Mouse (Mus musculus) layer of hippocampus, adult 9-10 months (tissue): Measurements from ENCODE around the gene Olfr1410.

Source experiments
- DNase-seq: peaks from one replicate; pipeline ENCODE4 v3.0.0; 2022; ENCODE audit warnings: low spot score

Olfr1410 gene

DNA sequence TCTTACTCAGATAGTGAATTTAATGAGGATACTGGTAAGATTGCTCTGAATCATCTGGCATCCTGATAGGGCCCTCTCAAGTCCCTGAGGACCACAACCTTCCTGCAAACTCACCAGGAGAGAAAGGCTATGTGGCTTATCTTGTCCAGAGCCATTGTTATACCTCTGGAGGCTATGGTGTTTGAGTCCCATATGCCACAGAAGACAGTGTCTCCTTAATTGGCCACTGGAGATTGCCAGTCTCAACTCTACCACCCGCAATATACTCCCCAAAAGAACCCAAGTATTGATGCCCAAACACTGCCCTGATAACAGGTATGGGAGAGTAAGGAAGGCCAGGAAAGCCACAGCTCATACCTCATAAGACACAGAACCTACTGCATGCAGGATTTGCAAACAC is at the start of gene Olfr1410:
Olfr1410 (plus strand) TSS at position 301 of the 400 bp plus-strand sequence.
- DNase-seq, result no peak

DNA sequence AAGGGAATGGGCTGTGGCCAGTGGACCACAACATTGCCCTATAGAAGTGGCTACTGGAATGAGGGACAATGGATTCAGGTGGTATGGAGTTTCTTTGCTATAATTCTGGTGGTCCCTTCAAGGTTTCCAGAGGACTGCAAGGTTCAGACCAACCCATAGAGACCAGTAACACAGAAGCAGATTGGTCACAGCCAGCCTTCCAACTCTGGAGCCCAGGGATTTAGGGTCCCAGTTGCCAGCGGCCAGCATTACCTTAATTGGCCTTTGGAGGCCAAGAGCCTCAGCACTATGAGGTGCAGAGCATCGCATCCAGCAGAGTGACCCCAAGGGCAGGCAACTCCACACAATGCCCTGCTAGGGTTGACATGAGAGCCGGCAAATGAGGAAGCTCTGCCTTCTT is 34.6 kb upstream of the Olfr1410 start, which contains the start of gene Olfr1413:
Olfr1413 (plus strand) TSS at position 301 of the 400 bp plus-strand sequence.
- DNase-seq, result no peak

DNA sequence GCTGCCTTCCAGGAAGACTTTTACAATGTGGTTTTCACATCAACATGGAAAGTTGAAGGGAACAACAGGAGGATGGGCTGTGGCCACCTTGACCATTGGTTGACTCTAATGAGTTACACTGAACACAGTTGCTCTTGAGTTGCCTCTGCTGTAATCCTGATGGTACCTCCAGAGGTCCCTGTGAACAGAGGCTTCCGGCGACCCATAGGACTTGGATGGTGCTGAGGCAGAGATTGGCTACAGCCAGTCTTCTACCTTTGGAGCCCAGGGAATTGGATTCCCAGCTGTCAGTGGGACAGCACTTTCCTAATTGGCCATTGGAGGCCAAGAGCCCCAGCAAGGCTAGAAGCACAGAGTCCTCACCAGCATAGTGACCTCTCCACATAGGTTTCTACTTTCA is 20.1 kb upstream of the Olfr1410 start, which contains the start of gene Olfr1412:
Olfr1412 (plus strand) TSS at position 301 of the 400 bp plus-strand sequence.
- no peak for DNase-seq

GRCm38 (mm10) chr1:92594111-92594510 is 11.5 kb upstream of the Olfr1410 start, which contains the start of gene Olfr1411:
Gene Olfr1411 (plus strand): TSS chr1:92594411.
- no peak for DNase-seq

DNA sequence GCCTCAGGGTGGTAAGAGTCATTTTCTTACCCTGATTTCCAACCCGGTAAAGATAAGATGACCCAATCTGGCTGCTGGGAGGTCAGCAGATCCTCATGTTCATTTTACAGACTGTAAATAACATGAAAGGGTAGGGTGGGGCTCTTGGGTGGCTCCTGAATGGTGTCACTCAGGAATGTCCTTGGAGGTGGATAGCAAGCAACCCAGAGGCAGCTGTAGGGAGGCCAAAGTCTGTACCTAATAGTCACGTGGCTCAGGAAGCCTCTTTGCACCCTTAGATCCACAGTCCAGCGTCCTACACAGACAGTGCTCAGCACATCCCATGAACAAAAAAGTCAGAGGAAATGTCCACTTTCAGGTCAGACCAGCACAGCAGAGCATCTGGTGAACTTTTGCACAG is 9.6 kb upstream of the Olfr1410 start:
- DNase-seq, result no peak

DNA sequence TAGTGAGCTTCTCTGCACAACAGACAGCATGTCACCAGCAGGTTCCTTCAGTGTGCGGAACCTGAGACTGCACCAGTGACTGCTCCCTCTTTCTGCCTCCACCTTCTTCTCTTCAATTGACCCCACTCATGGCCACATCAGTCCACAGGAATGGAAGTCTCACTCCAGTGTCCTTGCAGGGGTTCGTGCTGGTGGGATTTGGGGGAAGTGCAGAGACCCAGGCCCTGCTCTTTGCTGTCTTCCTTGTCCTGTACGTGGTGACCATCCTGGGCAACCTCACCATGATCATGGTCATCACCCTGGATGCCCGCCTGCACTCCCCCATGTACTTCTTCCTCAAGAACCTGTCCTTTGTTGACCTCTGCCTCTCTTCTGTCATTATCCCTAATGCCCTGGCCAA is 2.1 kb downstream of the Olfr1410 start:
- DNase-seq, result no peak

DNA sequence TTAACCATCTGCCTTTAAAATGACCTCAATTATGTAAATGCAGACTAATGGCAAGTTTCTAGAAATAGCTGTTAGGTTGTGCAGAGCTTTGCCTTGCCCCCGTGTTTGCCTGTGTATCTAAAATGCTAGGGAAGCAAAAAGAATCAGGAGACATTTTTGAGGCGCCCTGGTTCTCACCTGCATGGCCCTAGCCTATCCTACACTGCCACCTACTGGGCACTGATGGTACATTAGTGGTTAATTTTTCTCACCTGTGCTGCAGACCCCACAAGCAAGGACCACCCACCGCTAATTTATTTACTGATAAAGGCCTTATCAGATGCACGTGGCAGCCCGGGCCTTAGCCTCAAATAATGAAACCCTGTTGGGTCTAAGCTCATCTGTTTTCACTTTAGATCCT is 5.4 kb downstream of the Olfr1410 start:
- DNase-seq, result no peak

GRCm38 (mm10) chr1:92613175-92613574 is 7.6 kb downstream of the Olfr1410 start:
- no peak for DNase-seq

GRCm38 (mm10) chr1:92614516-92614915 is 8.9 kb downstream of the Olfr1410 start:
- DNase-seq, result no peak

- DNase-seq, result no peak
Observed at GRCm38 (mm10) chr1:92616046-92616445, 10.5 kb downstream of the Olfr1410 start.

DNA sequence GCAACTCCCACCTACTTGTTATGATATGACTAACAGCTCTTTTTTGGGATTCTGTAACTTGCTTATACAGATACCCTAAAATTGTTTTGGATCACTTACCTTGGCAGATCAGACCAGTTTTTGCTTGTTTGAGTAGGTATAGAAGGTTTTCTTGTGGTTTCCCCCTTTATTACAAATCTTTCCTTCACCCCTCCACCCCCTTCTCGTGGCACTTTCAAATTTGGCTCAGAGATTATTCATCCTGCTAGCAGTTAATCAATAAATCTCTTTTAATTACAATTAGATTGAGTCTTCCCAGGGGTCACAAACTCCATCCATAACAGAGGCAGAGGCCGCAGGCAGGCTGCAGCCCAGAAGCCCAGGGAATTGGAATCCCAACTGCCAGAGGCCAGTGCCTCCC is 11.9 kb downstream of the Olfr1410 start, which contains the start of gene Olfr12:
Olfr12 (plus strand) TSS at position 301 of the 400 bp plus-strand sequence.
- DNase-seq, result no peak

DNA sequence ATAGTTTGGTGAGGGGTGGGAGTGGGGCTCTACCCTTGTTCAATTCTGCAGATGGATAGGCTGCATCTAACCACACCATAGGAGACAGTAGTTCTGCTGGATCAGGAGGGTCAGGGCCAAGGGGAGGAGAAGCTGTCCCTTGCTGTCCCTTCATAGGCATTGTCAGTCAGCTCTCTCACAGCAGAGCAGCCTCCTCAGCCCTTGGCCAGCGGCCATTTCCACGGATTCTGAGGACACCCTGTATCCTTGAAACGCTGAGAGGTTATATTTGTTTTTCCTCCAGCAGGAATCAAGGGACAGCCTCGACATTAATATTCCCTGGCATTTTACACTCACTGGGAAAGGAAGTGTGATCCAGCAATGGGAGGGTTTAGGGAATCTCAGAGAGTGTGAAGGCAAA is 12.8 kb downstream of the Olfr1410 start:
- DNase-seq, result no peak

- DNase-seq, result no peak
Observed at GRCm38 (mm10) chr1:92628227-92628626, 22.6 kb downstream of the Olfr1410 start.

DNA sequence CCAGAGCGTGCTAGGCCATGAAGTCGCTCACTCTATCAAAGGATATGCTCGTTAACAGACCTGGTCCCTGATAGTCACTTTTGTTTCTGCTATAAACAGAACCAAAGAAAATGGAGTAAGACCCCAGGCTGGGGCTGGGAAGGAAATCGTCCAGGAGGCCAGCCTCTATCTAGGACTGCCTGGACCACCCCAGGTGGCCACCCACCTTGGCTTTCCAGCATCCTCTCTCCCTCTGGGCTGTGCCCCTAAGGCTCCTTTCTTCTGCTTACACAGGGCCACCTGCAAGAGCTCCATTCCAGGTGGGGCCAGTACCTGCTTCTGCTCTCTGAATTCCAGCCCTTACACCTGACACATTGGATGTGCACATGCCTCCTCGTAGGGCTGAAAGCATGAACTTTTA is 26.6 kb downstream of the Olfr1410 start:
- DNase-seq, result no peak

DNA sequence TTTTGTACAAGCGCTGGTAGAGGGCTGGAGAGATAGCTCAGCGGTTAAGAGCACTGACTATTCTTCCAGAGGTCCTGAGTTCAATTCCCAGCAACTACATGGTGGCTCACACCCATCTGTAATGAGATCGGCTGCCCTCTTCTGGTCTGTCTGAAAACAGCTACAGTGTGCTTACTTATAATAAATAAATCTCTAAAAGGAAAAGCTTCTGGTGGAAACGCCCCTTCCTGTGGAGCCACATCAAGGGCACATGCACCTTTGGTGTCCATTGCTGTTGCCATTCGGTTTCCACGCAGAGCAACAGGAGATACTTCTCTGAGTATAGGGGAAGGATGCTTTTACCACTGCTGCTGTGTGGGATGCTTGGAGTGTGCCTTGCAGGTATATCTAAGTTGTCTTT is 27.4 kb downstream of the Olfr1410 start:
- DNase-seq, result no peak

- DNase-seq, result no peak
Observed at GRCm38 (mm10) chr1:92633726-92634125, 28.1 kb downstream of the Olfr1410 start.

DNA sequence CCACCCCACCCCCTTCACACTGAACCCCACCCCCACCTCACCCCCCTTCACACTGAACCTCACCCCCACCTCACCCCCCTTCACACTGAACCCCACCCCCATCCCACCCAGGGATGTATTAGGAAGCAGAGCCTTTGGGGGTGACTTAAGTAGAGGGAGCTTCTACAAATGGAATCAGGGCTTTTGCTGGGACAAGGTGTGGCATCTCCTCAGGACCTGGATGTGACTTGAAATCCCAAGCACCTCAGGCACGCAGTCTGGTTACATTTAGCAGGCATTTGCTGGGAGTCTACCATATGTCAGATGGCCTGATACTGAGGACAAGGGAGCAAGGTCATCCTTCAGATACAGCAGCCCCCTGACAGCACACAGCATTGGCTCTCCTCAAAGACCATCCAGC is 29.0 kb downstream of the Olfr1410 start:
- DNase-seq, result no peak

DNA sequence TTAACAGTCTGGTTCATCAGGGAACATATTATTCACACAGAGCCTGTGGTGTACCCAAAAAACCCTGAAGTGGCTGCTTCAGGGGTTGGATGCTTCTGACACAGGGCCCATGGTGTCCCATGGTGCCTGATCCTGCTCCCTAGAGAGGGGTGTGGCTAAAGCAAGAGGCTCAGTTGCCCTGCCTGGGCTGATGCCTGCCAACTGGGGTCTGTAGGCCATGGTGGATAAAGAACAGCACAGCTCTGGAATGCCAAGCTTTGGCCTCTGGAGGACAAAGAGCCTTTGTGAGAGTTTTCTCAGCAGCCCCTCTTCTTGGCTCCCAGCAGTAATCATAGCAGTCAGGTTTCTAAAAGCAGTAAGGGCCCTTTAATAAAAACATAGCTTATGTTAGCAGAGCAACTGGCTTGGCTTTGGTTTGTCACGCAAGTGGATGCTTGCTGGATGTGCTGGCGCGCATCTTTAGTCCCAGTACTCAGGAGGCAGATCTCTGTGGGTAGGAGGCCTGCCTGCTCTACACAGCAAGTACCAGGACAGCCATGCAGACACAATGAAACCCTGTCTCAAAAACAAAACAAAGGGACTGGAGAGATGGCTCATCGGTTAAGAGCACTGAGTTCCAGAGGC is 29.5 kb downstream of the Olfr1410 start:
- no peak for DNase-seq

- no peak for DNase-seq
Observed at GRCm38 (mm10) chr1:92636015-92636414, 30.4 kb downstream of the Olfr1410 start.

DNA sequence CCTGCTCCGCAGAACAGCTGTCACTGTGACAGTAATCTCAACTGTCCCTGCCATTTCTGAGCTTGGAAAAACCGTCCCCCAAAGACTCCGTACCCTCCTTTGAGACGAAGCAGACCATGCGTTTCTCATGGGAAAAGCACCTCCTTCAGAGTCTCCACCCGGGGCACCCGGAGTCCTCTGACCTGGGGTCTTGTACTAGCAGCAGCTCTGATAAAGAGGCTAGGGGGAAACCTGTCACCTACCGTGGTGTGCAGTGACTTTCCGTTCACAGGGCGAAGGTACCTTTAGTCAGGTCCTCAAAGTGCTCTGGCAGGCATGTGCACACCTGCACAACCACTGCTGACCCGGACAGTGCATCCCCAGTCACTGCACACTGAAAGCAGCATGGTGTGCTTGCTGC is 31.1 kb downstream of the Olfr1410 start:
- no peak for DNase-seq

- no peak for DNase-seq
Observed at GRCm38 (mm10) chr1:92637501-92638172, 32.1 kb downstream of the Olfr1410 start.

DNA sequence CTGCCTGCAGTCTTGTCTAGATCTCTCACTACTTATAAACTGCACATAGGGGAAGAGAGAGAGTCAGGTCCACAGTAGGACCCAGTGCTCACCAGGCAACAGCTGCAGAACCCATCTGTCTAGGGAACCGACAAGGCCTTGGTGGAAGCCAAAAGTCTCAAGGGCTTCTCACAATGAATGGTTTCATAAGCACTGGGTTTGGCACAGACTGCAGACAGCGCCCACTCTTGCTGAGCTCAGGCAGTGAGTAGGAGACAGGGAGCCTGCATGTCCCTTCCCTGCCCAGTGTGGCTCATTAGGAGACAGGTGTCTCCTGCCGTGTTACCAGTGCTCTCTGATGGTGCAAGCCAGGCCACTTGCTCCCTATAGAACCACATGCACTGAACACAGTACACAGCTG is 32.6 kb downstream of the Olfr1410 start:
- no peak for DNase-seq

- no peak for DNase-seq
Observed at GRCm38 (mm10) chr1:92638736-92639135, 33.2 kb downstream of the Olfr1410 start.

GRCm38 (mm10) chr1:92640393-92640792 is 34.8 kb downstream of the Olfr1410 start:
- DNase-seq, result no peak
